Mouse (Mus musculus) forebrain, embryonic 11.5 days (tissue): ENCODE data around the gene Abca13. TPM values are rescaled to one million over a fixed set of nuclear protein-coding genes. Genes with fewer than 3 reads are reported as not detected.

Experiments used
- ATAC-seq: fragments of 200-750 bp; cut with Nextera tagmentation; replicated peaks from 2 replicates; pipeline ENCODE4 v1.8.0; 2017; ENCODE audit warnings: moderate TSS enrichment; ENCODE audit not compliant: low FRiP score
- DNase-seq: peaks from one replicate; pipeline ENCODE4 v3.0.0-alpha.2; 2017; ENCODE audit warnings: low spot score
- H3K27ac ChIP-seq: fragments of 300-500 bp; sonication (generic); 2 replicates; pipeline ENCODE4 v1.5.1; 2014; ENCODE audit warnings: low read depth, low read length
- H3K27me3 ChIP-seq: fragments of 300-500 bp; sonication (generic); 2 replicates; pipeline ENCODE4 v1.6.1; 2014; ENCODE audit warnings: mild to moderate bottlenecking, low read length, mixed read lengths; ENCODE audit not compliant: control insufficient read depth, insufficient read depth
- H3K36me3 ChIP-seq: fragments of 300-500 bp; sonication (generic); 2 replicates; pipeline ENCODE4 v1.6.1; 2014; ENCODE audit warnings: mild to moderate bottlenecking, low read length, moderate library complexity, mixed read lengths; ENCODE audit not compliant: control insufficient read depth, insufficient read depth
- H3K4me1 ChIP-seq: fragments of 300-500 bp; sonication (generic); replicated peaks from 2 replicates; pipeline ENCODE4 v1.6.1; 2014; ENCODE audit warnings: low read length, mixed read lengths; ENCODE audit not compliant: control insufficient read depth, insufficient read depth
- H3K4me2 ChIP-seq: fragments of 300-500 bp; sonication (generic); 2 replicates; pipeline ENCODE4 v1.6.1; 2014; ENCODE audit warnings: low read depth, mild to moderate bottlenecking, low read length, moderate library complexity, mixed read lengths; ENCODE audit not compliant: severe bottlenecking
- H3K4me3 ChIP-seq: fragments of 300-500 bp; sonication (generic); 2 replicates; pipeline ENCODE4 v1.5.1; 2014; ENCODE audit warnings: low read depth, low read length
- H3K9ac ChIP-seq: fragments of 300-500 bp; sonication (generic); 2 replicates; pipeline ENCODE4 v1.6.1; 2014; ENCODE audit warnings: low read length
- H3K9me3 ChIP-seq: fragments of 300-500 bp; sonication (generic); 2 replicates; pipeline ENCODE4 v1.6.1; 2016; ENCODE audit warnings: low read length, mixed read lengths; ENCODE audit not compliant: control insufficient read depth
- WGBS: fragments of 180-500 bp; shearing (Covaris S2); extraction: QIAGEN DNeasy Blood & Tissue Kit; methylation state at CpG from one replicate; pipeline ENCODE4 v1.1.7; 2014; 5-methylcytosine and 5-hydroxymethylcytosine counted together
- polyA plus RNA-seq: library from polyadenylated mRNA; unstranded; fragments of >200 nt; fragmentation: Nextera tagmentation; extraction: Ambion mirVana; gene quantifications from 2 replicates; pipeline ENCODE4 v1.2.1, GENCODE M21; 2014

The Abca13 gene
- polyA plus RNA-seq, 1 experiment from 2014 or later = 0.03 TPM

DNA sequence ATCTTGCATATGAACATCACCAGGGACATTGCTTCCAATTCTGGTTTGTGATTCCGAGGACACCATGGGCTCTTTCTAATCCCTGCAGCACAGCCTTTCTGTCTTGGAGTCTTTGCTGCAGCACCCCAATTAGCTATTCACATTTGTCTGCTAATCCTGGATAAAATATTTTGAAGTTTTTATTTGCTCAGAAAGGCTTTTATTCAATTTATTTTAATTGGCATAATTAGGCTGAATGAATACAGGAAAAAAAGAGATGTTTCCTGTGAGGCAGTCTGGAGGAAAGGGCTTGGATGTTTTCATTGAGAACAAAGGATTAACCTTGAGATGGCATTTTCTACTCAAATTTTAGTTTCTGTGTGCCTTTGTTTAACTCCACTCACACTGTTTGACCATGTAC is 428.2 kb downstream of the Abca13 start:
- ATAC-seq (peak; percentile 53), DNase-seq (no peak)
- WGBS = 26% methylated on average over 1 of the region's 1 CpGs
- Histone ChIP-seq H3K27ac (no peak overlapping the region), H3K4me1 (no peaks in the 10 kb centered on the region), H3K4me3 (no peak overlapping the region), H3K9me3 (no peaks in the 10 kb centered on the region), H3K27me3 (no peaks in the 10 kb centered on the region), H3K4me2 (no peak overlapping the region), H3K9ac (no peak overlapping the region), H3K36me3 (no peaks in the 10 kb centered on the region)

DNA sequence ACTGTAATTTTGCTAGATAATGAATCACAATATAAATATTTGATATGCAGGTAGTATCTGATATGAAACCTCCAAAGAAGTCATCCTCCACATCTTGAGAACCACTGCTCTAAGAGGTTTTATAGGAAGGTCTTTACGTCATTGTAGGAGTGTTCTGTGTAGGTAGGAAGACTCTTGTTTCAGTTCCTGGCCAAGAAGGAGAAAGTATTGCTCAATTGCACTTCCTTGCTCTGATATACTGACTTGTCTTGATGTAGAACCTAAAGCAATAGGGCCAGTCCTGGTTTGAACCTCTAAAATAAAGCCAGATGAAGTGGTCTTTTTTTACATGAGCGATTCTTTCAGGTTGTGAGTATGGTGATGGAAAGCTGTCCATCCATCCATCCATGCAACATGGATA is 431.1 kb downstream of the Abca13 start:
- Histone ChIP-seq H3K36me3 (no peaks in the 10 kb centered on the region), H3K27ac (no peak overlapping the region), H3K4me2 (no peak overlapping the region), H3K9ac (no peak overlapping the region), H3K4me3 (no peak overlapping the region), H3K27me3 (no peaks in the 10 kb centered on the region), H3K9me3 (no peaks in the 10 kb centered on the region), H3K4me1 (no peaks in the 10 kb centered on the region)
- no peak for DNase-seq
- ATAC-seq = no peak
- 82% methylated on average over 2 of the region's 2 CpGs for WGBS

DNA sequence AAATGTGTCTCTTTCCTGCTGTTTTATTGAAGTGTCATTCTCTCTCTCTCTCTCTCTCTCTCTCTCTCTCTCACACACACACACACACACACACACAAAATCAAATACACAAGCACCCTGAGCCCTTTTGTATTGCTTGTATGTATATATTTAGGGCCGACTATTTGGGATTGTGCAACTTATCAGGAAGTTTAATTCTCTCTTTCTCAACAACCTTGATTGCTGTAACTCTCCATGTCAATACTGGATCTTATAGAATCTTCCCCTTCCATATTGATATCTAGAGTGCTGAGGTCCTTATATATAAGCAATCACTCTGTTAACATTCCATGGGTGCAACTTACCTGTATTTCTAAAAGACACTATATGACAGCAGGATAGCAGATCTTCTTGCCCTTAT is 433.0 kb downstream of the Abca13 start:
- Histone ChIP-seq H3K4me3 (no peak overlapping the region), H3K4me2 (no peak overlapping the region), H3K27me3 (no peaks in the 10 kb centered on the region), H3K4me1 (no peaks in the 10 kb centered on the region), H3K9me3 (no peaks in the 10 kb centered on the region), H3K9ac (no peak overlapping the region), H3K27ac (no peak overlapping the region), H3K36me3 (no peaks in the 10 kb centered on the region)
- DNase-seq = no peak
- 74% methylated on average over 1 of the region's 1 CpGs for whole genome bisulfite sequencing
- no peak for ATAC-seq

DNA sequence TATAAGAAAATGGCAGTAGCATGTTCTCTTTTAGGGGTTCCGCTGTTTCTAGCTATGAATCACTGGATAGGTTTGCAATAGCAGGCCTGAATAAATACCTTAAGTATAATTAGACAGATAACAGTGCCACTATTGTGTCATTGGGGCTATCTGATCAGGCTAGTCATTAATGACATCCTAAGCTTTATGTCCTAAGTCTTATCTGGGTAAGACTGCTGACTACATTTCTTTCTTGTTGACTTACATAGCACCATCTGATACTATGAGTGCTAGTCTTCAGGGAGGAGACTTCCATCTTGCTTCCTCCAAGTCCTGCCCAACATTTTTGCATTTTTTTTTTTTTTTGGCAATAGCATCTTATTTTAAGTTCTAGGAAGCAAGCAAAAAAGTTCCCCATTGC is 434.1 kb downstream of the Abca13 start:
- H3K27ac ChIP-seq = no peak overlapping the region
- no peak overlapping the region for H3K9ac ChIP-seq
- H3K9me3 ChIP-seq = no peaks in the 10 kb centered on the region
- no peak overlapping the region for H3K4me3 ChIP-seq
- ATAC-seq (no peak), DNase-seq (no peak)
- WGBS = 89% methylated on average over 1 of the region's 1 CpGs
- no peaks in the 10 kb centered on the region for H3K36me3 ChIP-seq
- no peak overlapping the region for H3K4me2 ChIP-seq
- no peaks in the 10 kb centered on the region for H3K27me3 ChIP-seq
- H3K4me1 ChIP-seq = no peaks in the 10 kb centered on the region

DNA sequence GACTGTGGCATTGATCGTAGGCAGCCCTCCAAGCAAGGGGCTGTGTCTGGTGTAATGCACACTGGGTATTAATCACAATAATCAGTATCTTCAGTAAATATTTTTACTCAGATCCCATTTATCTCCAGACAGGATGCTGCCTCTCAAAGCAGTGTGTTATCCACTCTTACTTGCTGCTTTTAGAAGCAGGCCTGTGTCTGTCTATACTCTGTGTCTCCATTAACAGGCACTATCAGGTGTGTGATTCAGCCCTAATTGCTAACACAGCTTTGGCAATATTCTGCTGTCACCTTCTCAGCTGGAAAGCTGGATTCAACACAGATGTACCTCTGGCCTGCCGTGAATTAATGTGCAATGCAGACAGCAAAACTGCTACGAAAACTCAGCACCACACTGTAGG is 455.5 kb downstream of the Abca13 start:
- H3K36me3 ChIP-seq = no peaks in the 10 kb centered on the region
- no peaks in the 10 kb centered on the region for H3K9me3 ChIP-seq
- ATAC-seq (no peak), DNase-seq (no peak)
- H3K27ac ChIP-seq = no peak overlapping the region
- WGBS = 90% methylated on average over 3 of the region's 3 CpGs
- H3K9ac ChIP-seq = no peak overlapping the region
- no peaks in the 10 kb centered on the region for H3K4me1 ChIP-seq
- H3K4me2 ChIP-seq = no peak overlapping the region
- no peak overlapping the region for H3K4me3 ChIP-seq
- no peaks in the 10 kb centered on the region for H3K27me3 ChIP-seq

DNA sequence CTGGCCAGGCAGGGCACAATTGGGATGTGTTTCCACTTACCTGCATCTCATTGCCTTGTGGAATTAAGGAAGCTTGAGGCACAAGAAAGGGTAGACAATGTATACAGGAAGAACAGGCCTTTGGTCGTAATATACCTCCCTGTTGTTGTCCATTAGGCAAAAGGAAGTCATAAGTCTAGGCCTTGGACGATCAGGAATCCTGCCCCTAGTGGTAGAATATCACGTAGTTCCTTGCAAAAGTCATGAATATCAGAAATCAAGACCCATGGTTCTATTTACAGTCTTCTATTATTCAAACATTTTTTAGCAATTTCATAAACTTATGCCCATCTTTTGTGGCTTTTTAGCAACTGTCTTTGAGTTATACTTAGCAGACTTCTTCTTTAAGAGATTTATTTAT is 456.2 kb downstream of the Abca13 start:
- no peaks in the 10 kb centered on the region for H3K4me1 ChIP-seq
- H3K27ac ChIP-seq = no peak overlapping the region
- ATAC-seq (no peak), DNase-seq (no peak)
- no peak overlapping the region for H3K9ac ChIP-seq
- H3K27me3 ChIP-seq = no peaks in the 10 kb centered on the region
- no peak overlapping the region for H3K4me3 ChIP-seq
- H3K36me3 ChIP-seq = no peaks in the 10 kb centered on the region
- 74% methylated on average over 3 of the region's 3 CpGs for WGBS
- no peak overlapping the region for H3K4me2 ChIP-seq
- H3K9me3 ChIP-seq = no peaks in the 10 kb centered on the region

DNA sequence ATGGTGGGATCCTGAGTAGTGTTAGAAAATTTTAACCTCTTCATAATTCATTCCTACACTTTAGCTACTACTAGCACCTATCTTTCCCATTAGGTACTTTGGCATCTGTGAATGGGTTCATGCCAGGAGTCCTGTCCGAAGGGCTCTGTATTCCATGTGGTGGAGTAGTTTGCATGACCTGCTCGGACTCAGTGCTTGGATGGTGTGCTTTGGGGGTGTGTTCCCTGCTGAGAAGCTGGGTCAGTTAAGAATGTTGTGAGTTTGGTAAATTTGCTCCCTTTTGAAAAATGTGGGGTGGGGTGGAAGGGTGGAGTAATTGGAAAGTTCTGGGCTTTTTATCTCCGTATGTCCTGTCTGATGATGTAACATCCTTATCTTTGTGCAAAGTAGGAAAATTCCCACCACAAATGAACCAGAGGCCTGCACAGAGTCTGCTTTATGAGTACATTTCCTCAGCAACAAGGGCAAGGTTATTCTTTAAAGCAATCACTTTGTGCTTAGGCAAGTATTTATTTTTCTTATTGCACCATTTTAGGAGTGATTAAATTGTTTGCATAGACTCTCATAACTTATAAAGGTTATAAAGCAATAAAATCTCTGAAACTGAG is 475.0 kb downstream of the Abca13 start:
- Histone ChIP-seq H3K4me1 (no peaks in the 10 kb centered on the region), H3K36me3 (no peaks in the 10 kb centered on the region), H3K27me3 (no peaks in the 10 kb centered on the region), H3K27ac (no peak overlapping the region), H3K4me2 (no peak overlapping the region), H3K9me3 (no peaks in the 10 kb centered on the region), H3K9ac (no peak overlapping the region), H3K4me3 (no peak overlapping the region)
- no peak for ATAC-seq
- no peak for DNase-seq
- 90% methylated on average over 3 of the region's 3 CpGs for WGBS

DNA sequence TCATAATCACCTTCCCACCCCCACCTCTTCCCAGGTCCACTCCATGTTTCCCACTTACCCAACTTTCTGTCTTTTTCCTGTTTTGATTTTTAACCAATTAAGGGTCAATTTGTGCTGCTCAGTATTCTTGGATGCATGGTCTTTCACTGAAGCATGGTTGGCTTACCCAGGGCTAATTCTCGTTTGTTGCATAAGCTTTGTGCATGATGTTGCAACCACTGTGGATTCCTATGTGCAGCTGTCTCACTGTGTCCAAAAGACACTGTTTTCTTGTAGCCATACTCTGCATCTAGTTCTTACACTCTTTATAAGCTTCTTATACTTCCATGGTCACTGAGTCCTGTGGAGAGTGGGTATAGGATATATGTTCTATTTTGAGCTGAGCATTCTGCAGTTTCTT is 477.7 kb downstream of the Abca13 start:
- H3K4me2 ChIP-seq = no peak overlapping the region
- ATAC-seq = no peak
- DNase-seq = no peak
- no peaks in the 10 kb centered on the region for H3K4me1 ChIP-seq
- H3K27ac ChIP-seq = no peak overlapping the region
- WGBS = 46% methylated on average over 1 of the region's 1 CpGs
- no peaks in the 10 kb centered on the region for H3K9me3 ChIP-seq
- H3K9ac ChIP-seq = no peak overlapping the region
- H3K36me3 ChIP-seq = no peaks in the 10 kb centered on the region
- no peak overlapping the region for H3K4me3 ChIP-seq
- no peaks in the 10 kb centered on the region for H3K27me3 ChIP-seq

DNA sequence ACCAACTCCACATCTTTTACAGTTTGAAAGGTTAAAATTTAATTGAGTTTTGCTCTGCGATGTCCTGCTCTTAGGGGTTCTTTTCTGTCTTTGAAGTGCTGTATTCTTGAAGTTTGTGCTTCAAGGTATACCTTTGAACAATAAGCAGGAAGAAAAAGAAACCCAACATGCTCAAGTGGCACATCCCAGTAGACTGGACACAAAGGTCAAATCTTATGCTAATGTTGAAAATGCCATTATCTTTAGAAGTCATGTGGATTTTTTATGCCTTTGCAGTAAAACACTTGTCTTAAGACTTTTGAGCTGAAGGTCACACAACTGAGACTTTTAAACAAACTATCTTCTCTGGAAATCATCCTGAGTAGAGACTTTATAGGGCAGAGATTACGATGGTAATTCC is 493.2 kb downstream of the Abca13 start:
- WGBS = 92% methylated on average over 2 of the region's 2 CpGs
- H3K4me3 ChIP-seq = no peak overlapping the region
- H3K9me3 ChIP-seq = no peaks in the 10 kb centered on the region
- ATAC-seq (no peak), DNase-seq (no peak)
- no peaks in the 10 kb centered on the region for H3K36me3 ChIP-seq
- no peaks in the 10 kb centered on the region for H3K27me3 ChIP-seq
- no peak overlapping the region for H3K27ac ChIP-seq
- no peaks in the 10 kb centered on the region for H3K4me1 ChIP-seq
- H3K4me2 ChIP-seq = no peak overlapping the region
- H3K9ac ChIP-seq = no peak overlapping the region
